Mouse (Mus musculus) limb, embryonic 13.5 days (tissue): ENCODE data around the gene Zc3h7b. TPM values are rescaled to one million over a fixed set of nuclear protein-coding genes. Genes with fewer than 3 reads are reported as not detected.

ENCODE experiments used
- ATAC-seq: fragments of 200-750 bp; cut with Nextera tagmentation; 2 replicates; pipeline ENCODE4 v1.8.0; 2017; ENCODE audit warnings: low read depth, moderate number of reproducible peaks, moderate TSS enrichment; ENCODE audit not compliant: low FRiP score
- H3K27ac ChIP-seq: fragments of 300-500 bp; sonication (generic); 2 replicates; pipeline ENCODE4 v1.5.1; 2015; ENCODE audit warnings: inconsistent platforms, mild to moderate bottlenecking, moderate library complexity
- H3K27me3 ChIP-seq: fragments of 300-500 bp; sonication (generic); 2 replicates; pipeline ENCODE4 v1.6.1; 2015; ENCODE audit warnings: mild to moderate bottlenecking, inconsistent platforms
- H3K36me3 ChIP-seq: fragments of 300-500 bp; sonication (generic); 2 replicates; pipeline ENCODE4 v1.6.1; 2015; ENCODE audit warnings: inconsistent platforms, mild to moderate bottlenecking, moderate library complexity
- H3K4me1 ChIP-seq: fragments of 300-500 bp; sonication (generic); 2 replicates; pipeline ENCODE4 v1.6.1; 2015; ENCODE audit warnings: inconsistent platforms
- H3K4me2 ChIP-seq: fragments of 300-500 bp; sonication (generic); replicated peaks from 2 replicates; pipeline ENCODE4 v1.6.1; 2015; ENCODE audit warnings: inconsistent platforms, mild to moderate bottlenecking, moderate library complexity
- H3K4me3 ChIP-seq: fragments of 300-500 bp; sonication (generic); 2 replicates; pipeline ENCODE4 v1.5.1; 2015; ENCODE audit warnings: moderate library complexity, mild to moderate bottlenecking, inconsistent platforms
- H3K9ac ChIP-seq: fragments of 300-500 bp; sonication (generic); 2 replicates; pipeline ENCODE4 v1.6.1; 2015; ENCODE audit warnings: mild to moderate bottlenecking, inconsistent platforms
- H3K9me3 ChIP-seq: fragments of 300-500 bp; sonication (generic); 2 replicates; pipeline ENCODE4 v1.6.1; 2016; ENCODE audit warnings: inconsistent platforms
- WGBS: fragments of 180-500 bp; shearing (Covaris S2); methylation state at CpG from one replicate; pipeline ENCODE4 v1.1.7; 2015; 5-methylcytosine and 5-hydroxymethylcytosine counted together
- polyA plus RNA-seq: library from polyadenylated mRNA; unstranded; fragments of >200 nt; fragmentation: Nextera tagmentation; extraction: Ambion mirVana; gene quantifications from 2 replicates; pipeline ENCODE4 v1.2.1, GENCODE M21; 2015

Zc3h7b gene
- polyA plus RNA-seq, 1 experiment from 2014 or later: 40.4 TPM

DNA sequence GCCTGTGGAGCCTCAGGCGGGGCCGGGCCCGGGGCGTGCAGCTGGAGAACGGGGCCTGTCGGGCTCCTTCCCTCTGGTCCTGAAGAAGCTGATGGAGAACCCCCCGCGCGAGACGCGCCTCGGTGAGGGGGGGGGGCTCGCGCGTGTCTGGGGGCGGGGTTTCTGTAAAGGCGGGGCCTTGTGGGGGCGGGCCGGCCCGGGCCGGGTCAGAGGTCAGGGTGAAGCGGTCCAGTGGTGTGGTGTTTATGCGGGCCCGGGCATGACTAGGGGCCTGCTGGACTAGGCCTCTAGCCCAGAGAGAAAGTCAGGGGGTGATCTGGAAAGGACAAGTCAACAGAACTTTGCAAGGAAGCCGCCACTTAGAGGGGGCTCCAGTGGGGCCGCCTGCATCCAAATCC lies 66.7 kb downstream of the Zc3h7b start:
- no peak; the same call in 1 of the 2 replicates for ATAC-seq
- Histone ChIP-seq H3K36me3 (peaks cover 19% of the 10 kb centered on the region), H3K4me2 (peak overlapping the region; percentile 81), H3K27ac (peak overlapping the region; percentile 77; the same call in 1 of the 2 replicates), H3K9ac (peak overlapping the region; percentile 82), H3K4me3 (peak overlapping the region; percentile 79), H3K27me3 (no peaks in the 10 kb centered on the region), H3K4me1 (peaks cover 31% of the 10 kb centered on the region), H3K9me3 (no peaks in the 10 kb centered on the region)
- under 1% methylated on average over 22 of the region's 26 CpGs for WGBS

DNA sequence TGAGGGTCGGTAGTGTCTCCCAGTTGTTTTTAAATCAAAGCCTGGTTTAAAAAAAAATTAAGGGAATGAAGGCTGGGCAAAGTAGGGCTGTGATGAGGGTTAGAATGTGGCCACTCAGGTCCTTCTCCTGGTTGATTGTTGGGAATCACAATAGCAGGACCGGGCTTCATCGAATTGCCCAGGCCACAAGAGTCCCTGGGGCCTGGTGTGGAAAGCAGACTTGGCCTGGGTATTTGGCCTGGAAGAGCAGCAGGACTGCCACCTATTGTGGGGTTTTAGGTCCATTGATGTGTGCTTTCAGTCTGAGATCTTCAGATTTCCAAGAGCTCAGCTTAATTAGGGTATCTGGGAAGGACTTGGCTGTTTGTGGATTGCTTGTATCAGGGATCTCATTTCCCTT lies 67.4 kb downstream of the Zc3h7b start:
- WGBS: 38% methylated on average over 3 of the region's 3 CpGs
- peak overlapping the region; percentile 79 for H3K4me3 ChIP-seq
- no peaks in the 10 kb centered on the region for H3K9me3 ChIP-seq
- H3K4me1 ChIP-seq: peaks cover 31% of the 10 kb centered on the region
- peaks cover 26% of the 10 kb centered on the region for H3K36me3 ChIP-seq
- peak overlapping the region; percentile 82 for H3K9ac ChIP-seq
- no peak overlapping the region for H3K27ac ChIP-seq
- H3K27me3 ChIP-seq: no peaks in the 10 kb centered on the region
- H3K4me2 ChIP-seq: peak overlapping the region; percentile 81
- no peak for ATAC-seq

DNA sequence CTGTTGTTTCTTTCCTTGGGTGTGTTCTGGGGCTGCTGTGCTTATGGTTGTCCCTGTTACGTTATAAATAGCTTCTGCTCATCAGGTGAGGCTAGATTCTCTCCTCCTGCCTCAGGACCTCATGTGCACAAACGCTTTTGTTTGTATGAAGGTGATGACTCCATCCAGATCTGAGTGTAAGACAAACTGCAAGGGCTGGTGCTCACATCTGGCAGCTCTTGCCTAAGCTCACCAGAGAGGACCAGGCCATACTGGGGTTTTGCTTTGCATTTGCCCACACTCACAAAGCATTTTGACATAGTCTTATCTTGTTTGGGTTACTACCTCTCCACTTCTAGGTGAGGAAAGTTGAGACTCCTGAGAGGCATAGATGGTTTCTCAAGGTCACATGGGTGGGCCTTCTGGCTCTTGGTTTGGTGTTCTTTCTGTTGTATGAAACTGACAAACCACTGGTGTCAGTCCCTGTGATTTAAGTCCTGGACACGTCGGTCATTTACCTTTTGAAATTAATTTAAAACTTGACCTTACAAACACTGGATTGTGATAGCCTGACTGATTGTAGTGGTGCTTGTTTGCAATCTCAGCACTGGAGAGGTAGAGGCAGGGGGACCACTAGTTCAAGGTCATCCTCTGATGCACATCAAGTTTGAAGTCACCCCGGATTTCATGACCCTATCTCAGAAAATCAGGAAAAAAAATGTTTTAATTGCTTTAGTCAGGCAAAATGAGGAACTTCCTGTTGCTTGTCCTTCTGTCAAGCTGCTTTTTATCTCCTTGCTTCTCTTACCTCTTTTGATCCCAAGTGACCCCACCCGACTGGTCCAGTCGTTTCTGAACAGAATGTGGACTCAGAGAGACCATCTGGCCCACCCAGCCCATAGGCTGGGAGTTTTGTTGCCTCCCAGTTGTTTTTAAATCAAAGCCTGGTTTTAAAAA lies 68.1 kb downstream of the Zc3h7b start:
- ATAC-seq: no peak
- 71% methylated on average over 7 of the region's 7 CpGs for WGBS
- Histone ChIP-seq H3K9ac (peak overlapping the region; percentile 82), H3K4me1 (peaks cover 31% of the 10 kb centered on the region), H3K36me3 (peaks cover 31% of the 10 kb centered on the region), H3K4me3 (peak overlapping the region; percentile 79), H3K27ac (no peak overlapping the region), H3K27me3 (no peaks in the 10 kb centered on the region), H3K9me3 (no peaks in the 10 kb centered on the region), H3K4me2 (peak overlapping the region; percentile 81)

DNA sequence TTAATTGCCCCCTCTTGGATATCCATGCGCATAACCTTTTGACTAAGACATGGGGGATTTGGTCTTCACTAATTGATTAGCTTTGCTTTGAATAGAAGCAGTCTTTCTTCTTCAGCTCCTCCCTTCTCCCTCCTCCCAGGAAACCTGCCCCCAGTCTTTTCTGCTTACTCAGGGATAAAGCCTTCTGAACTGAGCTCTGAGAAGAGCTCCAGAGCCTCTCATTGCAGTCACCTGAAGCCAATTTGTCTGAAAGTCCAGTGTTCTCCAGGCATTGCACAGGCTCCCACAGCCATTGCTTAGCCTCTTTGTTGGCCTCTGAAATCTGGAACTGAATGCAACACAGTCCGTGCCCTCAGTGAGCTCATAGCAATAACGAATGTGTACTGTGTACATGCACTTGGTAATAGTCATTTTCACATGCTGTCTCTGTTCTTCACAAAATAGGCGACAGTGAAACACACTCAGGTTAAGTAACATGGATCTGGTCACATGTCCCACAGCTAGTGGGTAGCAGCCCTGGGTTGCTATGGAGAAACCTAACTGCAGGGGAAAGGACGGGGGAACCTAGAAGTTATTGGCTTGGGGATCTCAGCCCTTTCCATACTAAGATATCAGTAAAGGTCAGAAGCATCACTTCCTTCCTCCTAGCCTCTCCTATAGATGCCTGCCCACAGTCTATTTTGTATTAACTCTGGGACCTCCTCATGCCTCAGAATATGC lies 69.3 kb downstream of the Zc3h7b start:
- no peak overlapping the region for H3K27ac ChIP-seq
- 83% methylated on average over 5 of the region's 5 CpGs for WGBS
- no peak overlapping the region for H3K4me3 ChIP-seq

DNA sequence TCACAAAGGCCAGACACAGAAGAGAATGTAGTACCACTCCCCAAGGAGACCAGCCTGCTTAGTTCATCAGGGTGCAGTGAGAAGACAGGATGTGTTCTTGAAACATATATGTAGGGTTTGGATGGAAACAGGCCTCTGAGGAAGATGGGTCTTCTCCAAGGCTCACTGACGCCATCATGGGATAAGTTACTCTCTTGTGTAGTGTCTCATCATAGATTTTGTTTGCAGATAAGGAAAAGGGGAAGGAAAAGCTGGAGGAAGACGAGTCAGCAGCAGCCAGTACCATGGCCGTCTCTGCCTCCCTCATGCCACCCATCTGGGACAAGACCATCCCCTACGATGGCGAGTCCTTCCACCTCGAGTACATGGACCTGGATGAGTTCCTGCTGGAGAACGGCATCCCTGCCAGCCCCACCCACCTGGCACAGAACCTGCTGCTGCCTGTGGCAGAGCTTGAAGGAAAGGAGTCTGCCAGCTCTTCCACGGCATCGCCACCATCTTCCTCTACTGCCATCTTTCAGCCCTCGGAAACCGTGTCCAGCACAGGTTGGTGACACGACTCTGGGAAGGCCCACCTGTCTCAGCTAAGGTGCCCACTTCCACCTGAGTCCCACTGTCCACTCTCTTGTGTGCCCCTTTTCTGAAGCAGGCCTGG lies 70.0 kb downstream of the Zc3h7b start:
- Histone ChIP-seq H3K36me3 (peaks cover 50% of the 10 kb centered on the region), H3K4me1 (peaks cover 19% of the 10 kb centered on the region)
- WGBS: 84% methylated on average over 12 of the region's 12 CpGs

More for the DNA sequence above, 69.3 kb downstream of the Zc3h7b start:
- Histone ChIP-seq H3K27me3 (no peaks in the 10 kb centered on the region), H3K4me2 (no peak overlapping the region), H3K36me3 (peaks cover 43% of the 10 kb centered on the region), H3K9ac (no peak overlapping the region), H3K4me1 (peaks cover 26% of the 10 kb centered on the region), H3K9me3 (no peaks in the 10 kb centered on the region)
- no peak for ATAC-seq

DNA sequence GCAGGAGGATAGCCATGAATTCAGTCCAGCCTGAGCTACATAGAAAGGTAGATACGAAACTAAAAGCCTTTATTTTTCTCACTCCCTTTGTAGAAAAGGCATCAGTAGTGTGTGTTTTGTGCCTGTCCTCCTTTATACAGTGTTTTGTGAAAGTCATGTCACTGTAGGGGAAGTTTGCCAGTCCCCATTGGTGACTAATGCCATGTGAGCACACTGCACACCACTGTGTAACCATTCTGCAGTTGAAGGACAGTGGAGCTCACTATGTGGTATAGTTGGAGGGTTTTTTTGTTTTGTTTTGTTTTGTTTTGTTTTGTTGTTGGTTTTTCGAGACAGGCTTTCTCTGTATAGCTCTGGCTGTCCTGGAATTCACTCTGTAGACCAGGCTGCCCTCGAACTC lies 73.5 kb downstream of the Zc3h7b start:
- H3K27ac ChIP-seq: no peak overlapping the region
- peaks cover 80% of the 10 kb centered on the region for H3K36me3 ChIP-seq
- no peaks in the 10 kb centered on the region for H3K4me1 ChIP-seq
- H3K9me3 ChIP-seq: no peaks in the 10 kb centered on the region
- H3K9ac ChIP-seq: no peak overlapping the region
- H3K4me3 ChIP-seq: no peak overlapping the region
- WGBS: 92% methylated on average over 3 of the region's 3 CpGs
- no peak for ATAC-seq
- H3K4me2 ChIP-seq: no peak overlapping the region
- H3K27me3 ChIP-seq: no peaks in the 10 kb centered on the region

More for the DNA sequence above, 70.0 kb downstream of the Zc3h7b start:
- Histone ChIP-seq H3K4me2 (no peak overlapping the region), H3K4me3 (no peak overlapping the region), H3K9me3 (no peaks in the 10 kb centered on the region), H3K27ac (no peak overlapping the region), H3K27me3 (no peaks in the 10 kb centered on the region), H3K9ac (no peak overlapping the region)
- no peak for ATAC-seq

DNA sequence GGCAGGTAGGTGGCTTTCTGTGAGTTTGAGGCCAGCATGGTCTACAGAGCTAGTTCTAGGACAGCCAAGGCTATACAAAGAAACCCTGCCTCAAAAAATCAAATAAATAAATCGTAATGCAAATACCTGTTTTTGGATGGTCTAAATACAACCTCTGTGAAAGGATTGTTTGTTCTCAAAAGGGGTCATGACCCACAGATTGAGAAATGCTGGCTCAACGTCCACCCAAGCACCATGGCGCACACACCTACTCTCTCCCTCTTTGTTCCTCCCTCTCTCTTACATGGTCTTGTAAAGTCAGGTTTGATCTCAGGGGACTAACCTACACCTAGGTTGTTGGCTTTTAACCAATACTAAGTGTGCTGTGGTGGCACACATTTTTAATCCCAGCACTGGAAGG lies 77.8 kb downstream of the Zc3h7b start:
- H3K4me2 ChIP-seq: no peak overlapping the region
- 84% methylated on average over 3 of the region's 3 CpGs for WGBS
- no peak overlapping the region for H3K27ac ChIP-seq
- peaks cover 94% of the 10 kb centered on the region for H3K36me3 ChIP-seq
- no peaks in the 10 kb centered on the region for H3K9me3 ChIP-seq
- no peaks in the 10 kb centered on the region for H3K27me3 ChIP-seq
- no peak for ATAC-seq
- H3K4me3 ChIP-seq: no peak overlapping the region
- H3K9ac ChIP-seq: no peak overlapping the region
- 0 out of 2 replicates have a peak, but pooled peaks cover 3% of the 10 kb centered on the region for H3K4me1 ChIP-seq

DNA sequence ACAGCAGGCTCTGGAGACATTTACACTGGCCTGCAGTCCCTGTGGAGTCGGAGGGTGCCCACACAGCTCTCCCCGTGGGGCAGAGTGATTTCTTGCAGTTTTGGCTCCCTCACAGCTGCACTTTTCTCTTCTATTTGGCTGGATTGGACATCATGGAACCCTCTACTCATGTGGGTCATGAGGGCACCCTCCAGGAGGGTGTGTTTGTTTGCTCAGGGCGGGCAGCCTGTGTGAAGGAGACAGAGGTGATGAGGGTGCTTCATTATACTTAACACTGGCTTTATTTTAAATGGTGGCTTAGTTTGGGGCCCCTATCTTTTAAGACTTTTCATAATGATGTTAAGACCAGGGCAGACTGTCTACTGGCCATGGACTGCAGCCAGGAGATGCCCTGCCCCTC lies 80.0 kb downstream of the Zc3h7b start:
- H3K4me3 ChIP-seq: no peak overlapping the region
- WGBS: 82% methylated on average over 3 of the region's 3 CpGs
- no peaks in the 10 kb centered on the region for H3K9me3 ChIP-seq
- H3K36me3 ChIP-seq: peaks cover 81% of the 10 kb centered on the region
- H3K4me2 ChIP-seq: no peak overlapping the region
- no peaks in the 10 kb centered on the region for H3K27me3 ChIP-seq
- H3K27ac ChIP-seq: no peak overlapping the region
- 0 out of 2 replicates have a peak, but pooled peaks cover 3% of the 10 kb centered on the region for H3K4me1 ChIP-seq
- no peak for ATAC-seq
- H3K9ac ChIP-seq: no peak overlapping the region

DNA sequence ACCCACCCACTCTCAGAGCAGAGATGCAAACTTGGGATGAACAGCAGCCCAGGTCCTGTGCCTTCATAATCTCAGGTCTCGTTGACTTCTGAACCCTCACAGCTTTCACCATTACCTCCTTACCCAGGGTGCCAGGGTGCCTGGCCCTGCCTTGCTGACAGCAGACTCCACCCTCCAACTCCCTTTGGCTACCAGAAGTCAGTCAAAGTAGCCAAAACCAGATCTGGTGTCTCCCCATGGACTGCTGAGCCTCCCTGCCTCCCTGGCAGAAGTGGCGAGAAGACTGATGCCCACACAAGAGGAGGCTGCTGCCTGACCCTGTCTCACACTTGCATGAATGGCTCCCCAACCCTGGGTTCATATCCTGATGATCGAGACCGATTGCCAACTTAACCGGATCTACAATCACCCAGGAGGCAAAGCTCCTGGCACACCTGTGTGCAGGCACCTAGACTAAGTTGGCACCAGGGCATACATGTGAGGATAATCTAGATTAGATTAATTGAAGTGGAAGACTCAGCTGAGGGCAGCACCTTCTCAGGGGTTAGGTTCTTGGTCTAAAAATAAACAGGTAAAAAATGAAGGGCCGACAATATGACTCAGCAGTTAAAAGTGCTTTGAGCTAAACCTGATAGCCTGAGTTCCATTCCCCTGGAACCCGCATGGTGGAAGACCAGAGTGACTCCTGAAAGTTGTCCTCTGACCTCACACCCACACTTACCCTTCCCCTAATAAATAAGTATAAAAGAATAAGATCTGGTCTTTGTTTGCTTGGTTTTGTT lies 83.8 kb downstream of the Zc3h7b start:
- Histone ChIP-seq H3K9me3 (no peaks in the 10 kb centered on the region), H3K27me3 (no peaks in the 10 kb centered on the region), H3K4me2 (no peak overlapping the region), H3K4me1 (peaks cover 12% of the 10 kb centered on the region; the same call in 1 of the 2 replicates), H3K36me3 (peaks cover 48% of the 10 kb centered on the region), H3K9ac (no peak overlapping the region), H3K27ac (no peak overlapping the region), H3K4me3 (no peak overlapping the region)
- WGBS: 89% methylated on average over 7 of the region's 7 CpGs
- no peak for ATAC-seq

DNA sequence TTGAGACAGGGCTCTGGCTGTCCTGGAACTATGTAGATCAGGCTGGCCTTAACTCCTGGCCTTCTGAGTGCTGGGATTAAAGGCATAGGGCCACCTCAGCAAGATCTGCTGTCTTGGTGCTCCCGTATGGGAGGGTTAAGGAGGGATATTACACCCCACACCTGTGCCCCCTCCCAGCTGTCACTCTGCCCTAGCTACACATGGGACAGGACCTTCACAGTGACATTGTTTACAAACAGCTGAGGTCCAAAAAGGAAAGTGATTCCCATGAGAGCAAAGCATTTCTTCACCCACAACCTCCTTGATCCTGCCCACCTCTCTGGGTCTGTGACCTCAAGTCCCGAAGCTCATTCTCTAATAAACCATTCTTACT lies 84.3 kb downstream of the Zc3h7b start:
- no peaks in the 10 kb centered on the region for H3K9me3 ChIP-seq

DNA sequence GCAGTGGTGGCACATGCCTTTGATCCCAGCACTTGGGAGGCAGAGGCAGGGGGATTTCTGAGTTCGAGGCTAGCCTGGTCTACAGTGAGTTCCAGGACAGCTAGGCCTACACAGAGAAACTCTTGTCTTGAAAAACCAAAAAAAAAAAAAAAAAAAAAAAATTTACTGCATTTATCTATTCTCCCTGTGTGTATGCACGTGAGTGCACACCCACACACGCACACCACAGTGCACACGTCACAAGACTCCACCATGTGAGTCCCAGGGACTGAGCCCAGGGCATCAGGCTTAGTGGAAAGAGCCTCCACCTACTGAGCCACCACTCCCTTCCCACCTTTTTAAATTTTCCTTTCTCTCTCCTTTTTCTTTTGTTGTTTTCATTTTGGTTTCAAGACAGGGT lies 85.7 kb downstream of the Zc3h7b start:
- Histone ChIP-seq H3K27me3 (peaks cover 15% of the 10 kb centered on the region), H3K9me3 (no peaks in the 10 kb centered on the region), H3K27ac (no peak overlapping the region), H3K4me1 (peaks cover 17% of the 10 kb centered on the region), H3K36me3 (peaks cover 29% of the 10 kb centered on the region), H3K4me2 (no peak overlapping the region), H3K9ac (no peak overlapping the region), H3K4me3 (no peak overlapping the region)
- 86% methylated on average over 4 of the region's 4 CpGs for WGBS
- no peak for ATAC-seq

More for the DNA sequence above, 84.3 kb downstream of the Zc3h7b start:
- ATAC-seq: no peak
- Histone ChIP-seq H3K27me3 (0 out of 2 replicates have a peak, but pooled peaks cover 2% of the 10 kb centered on the region), H3K36me3 (peaks cover 42% of the 10 kb centered on the region), H3K9ac (no peak overlapping the region), H3K27ac (no peak overlapping the region), H3K4me1 (peaks cover 12% of the 10 kb centered on the region; the same call in 1 of the 2 replicates), H3K4me3 (no peak overlapping the region), H3K4me2 (no peak overlapping the region)
- WGBS: 62% methylated on average over 2 of the region's 2 CpGs
